Mouse (Mus musculus) MEL (cell line): Measurements from ENCODE around the gene Pros1. TPM values are rescaled to one million over a fixed set of nuclear protein-coding genes. Genes with fewer than 3 reads are reported as not detected.

Experiments
- DNase-seq: peaks from one replicate; pipeline ENCODE4 v3.0.0; 2011; ENCODE audit warnings: low read depth, low spot score
- H3K27ac ChIP-seq: 2 replicates; pipeline ENCODE4 v1.5.1; 2012; ENCODE audit warnings: low read depth, mild to moderate bottlenecking, control low read depth, low read length, moderate library complexity; ENCODE audit not compliant: control insufficient read depth
- H3K27me3 ChIP-seq, 2 experiments: fragments of 150-350 bp in 1 of 2; sonication (generic) in 1 of 2; 2 replicates each; pipeline ENCODE4 v1.6.1; 2012; ENCODE audit warnings: low read length in 2 of 2, mild to moderate bottlenecking in 2 of 2, improper control_type of control experiment in 1 of 2, moderate library complexity in 1 of 2; ENCODE audit not compliant: insufficient read depth in 2 of 2, control insufficient read depth in 1 of 2
- H3K36me3 ChIP-seq, 2 experiments: 2 replicates each; pipeline ENCODE4 v1.6.1; 2012 to 2014; ENCODE audit warnings: low read length in 2 of 2, improper control_type of control experiment in 1 of 2, inconsistent platforms in 1 of 2, mild to moderate bottlenecking in 1 of 2; ENCODE audit not compliant: insufficient read depth in 2 of 2, control insufficient read depth in 1 of 2
- H3K4me1 ChIP-seq, 2 experiments: fragments of 150-350 bp in 1 of 2; sonication (generic) in 1 of 2; 2 replicates each; pipeline ENCODE4 v1.6.1; 2012; ENCODE audit warnings: low read length in 2 of 2, improper control_type of control experiment in 1 of 2, mild to moderate bottlenecking in 1 of 2; ENCODE audit not compliant: insufficient read depth in 2 of 2, control insufficient read depth in 1 of 2
- H3K4me3 ChIP-seq, 2 experiments: fragments of 150-350 bp in 1 of 2; sonication (generic) in 1 of 2; 2 replicates each; pipeline ENCODE4 v1.5.1; 2012; ENCODE audit warnings: low read depth in 2 of 2, low read length in 2 of 2, mild to moderate bottlenecking in 2 of 2, moderate library complexity in 2 of 2, control low read depth in 1 of 2, improper control_type of control experiment in 1 of 2; ENCODE audit not compliant: control insufficient read depth in 1 of 2, insufficient read depth in 1 of 2
- H3K79me2 ChIP-seq: 2 replicates; pipeline ENCODE4 v1.6.1; 2012; ENCODE audit warnings: mild to moderate bottlenecking, low read length, moderate library complexity; ENCODE audit not compliant: control insufficient read depth, poor library complexity, insufficient read depth
- H3K9ac ChIP-seq: 2 replicates; pipeline ENCODE4 v1.6.1; 2012; ENCODE audit warnings: low read depth, mild to moderate bottlenecking, control low read depth, low read length, moderate library complexity; ENCODE audit not compliant: control insufficient read depth, poor library complexity, severe bottlenecking
- H3K9me3 ChIP-seq: fragments of 150-350 bp; sonication (generic); replicated peaks from 2 replicates; pipeline ENCODE4 v1.6.1; 2012; ENCODE audit warnings: mild to moderate bottlenecking, low read length, improper control_type of control experiment, moderate library complexity; ENCODE audit not compliant: insufficient read depth
- BHLHE40 ChIP-seq: IDR thresholded peaks from 2 replicates; pipeline ENCODE4 v1.6.1; 2012; ENCODE audit warnings: low read depth, mild to moderate bottlenecking, inconsistent platforms, low read length, improper control_type of control experiment, borderline replicate concordance
- CHD1 ChIP-seq: IDR thresholded peaks from 2 replicates; pipeline ENCODE4 v1.6.1; 2012; ENCODE audit warnings: low read depth, mild to moderate bottlenecking, inconsistent platforms, low read length, improper control_type of control experiment
- CTCF ChIP-seq, 3 experiments: IDR thresholded peaks in 2 of 3; conservative IDR thresholded peaks in 1 of 3; 2 replicates each; pipeline ENCODE4 v1.5.1; 2011 to 2012; ENCODE audit warnings: low read length in 3 of 3, low read depth in 2 of 3, mild to moderate bottlenecking in 2 of 3, improper control_type of control experiment in 1 of 3, inconsistent platforms in 1 of 3, mixed read lengths in 1 of 3, moderate library complexity in 1 of 3; ENCODE audit not compliant: control insufficient read depth in 1 of 3, insufficient read depth in 1 of 3, poor library complexity in 1 of 3, severe bottlenecking in 1 of 3
- E2F4 ChIP-seq: IDR thresholded peaks from 2 replicates; pipeline ENCODE4 v1.6.1; 2011; ENCODE audit warnings: low read depth, low read length, improper control_type of control experiment, borderline replicate concordance
- ELF1 ChIP-seq: IDR thresholded peaks from 2 replicates; pipeline ENCODE4 v1.6.1; 2014; ENCODE audit warnings: low read depth, mild to moderate bottlenecking, inconsistent platforms, low read length, improper control_type of control experiment, moderate library complexity
- EP300 ChIP-seq, 2 experiments: IDR thresholded peaks; 2 replicates each; pipeline ENCODE4 v1.6.1; 2011; ENCODE audit warnings: improper control_type of control experiment in 2 of 2, low read length in 2 of 2, low read depth in 1 of 2, mild to moderate bottlenecking in 1 of 2
- ETS1 ChIP-seq: IDR thresholded peaks from 2 replicates; pipeline ENCODE4 v1.6.1; 2012; ENCODE audit warnings: low read depth, mild to moderate bottlenecking, inconsistent platforms, low read length, improper control_type of control experiment, moderate library complexity
- MAFK ChIP-seq: IDR thresholded peaks from 2 replicates; pipeline ENCODE4 v1.6.1; 2011; ENCODE audit warnings: low read depth, mild to moderate bottlenecking, low read length, improper control_type of control experiment, borderline replicate concordance
- MAX ChIP-seq: IDR thresholded peaks from 2 replicates; pipeline ENCODE4 v1.6.1; 2011; ENCODE audit warnings: low read length, improper control_type of control experiment
- MYB ChIP-seq: IDR thresholded peaks from 2 replicates; pipeline ENCODE4 v1.6.1; 2011; ENCODE audit warnings: mild to moderate bottlenecking, low read depth, low read length, improper control_type of control experiment
- NELFE ChIP-seq: IDR thresholded peaks from 2 replicates; pipeline ENCODE4 v1.6.1; 2011; ENCODE audit warnings: low read depth, low read length, improper control_type of control experiment
- POLR2AphosphoS5 ChIP-seq: IDR thresholded peaks from 2 replicates; pipeline ENCODE4 v1.6.1; 2012; ENCODE audit warnings: low read depth, borderline replicate concordance, mild to moderate bottlenecking, inconsistent platforms, low read length, moderate library complexity, mixed read lengths
- RCOR1 ChIP-seq: IDR thresholded peaks from 2 replicates; pipeline ENCODE4 v1.6.1; 2012; ENCODE audit warnings: low read depth, mild to moderate bottlenecking, inconsistent platforms, low read length, improper control_type of control experiment
- SMC3 ChIP-seq: IDR thresholded peaks from 2 replicates; pipeline ENCODE4 v1.6.1; 2011; ENCODE audit warnings: low read depth, low read length, improper control_type of control experiment
- TAL1 ChIP-seq: IDR thresholded peaks from 2 replicates; pipeline ENCODE4 v1.6.1; 2012; ENCODE audit warnings: mild to moderate bottlenecking, inconsistent platforms, low read length, moderate library complexity, mixed read lengths
- TBP ChIP-seq: IDR thresholded peaks from 2 replicates; pipeline ENCODE4 v1.8.0; 2011; ENCODE audit warnings: low read depth, low read length, improper control_type of control experiment
- TCF12 ChIP-seq: IDR thresholded peaks from 2 replicates; pipeline ENCODE4 v1.6.1; 2014; ENCODE audit warnings: low read depth, mild to moderate bottlenecking, inconsistent platforms, low read length, improper control_type of control experiment, moderate library complexity
- USF1 ChIP-seq: IDR thresholded peaks from 2 replicates; pipeline ENCODE4 v1.6.1; 2014; ENCODE audit warnings: low read depth, mild to moderate bottlenecking, inconsistent platforms, low read length, improper control_type of control experiment, moderate library complexity
- ZC3H11A ChIP-seq: IDR thresholded peaks from 2 replicates; pipeline ENCODE4 v1.6.1; 2012; ENCODE audit warnings: low read depth, mild to moderate bottlenecking, inconsistent platforms, low read length, improper control_type of control experiment
- polyA plus RNA-seq, 2 experiments: library from polyadenylated mRNA; stranded (reverse) in 1 of 2; unstranded in 1 of 2; fragments of >175 nt in 1 of 2; fragments of >200 nt in 1 of 2; gene quantifications; 2 replicates each; pipeline versions ENCODE4 v1.2.1 to v1.2.4; 2012; ENCODE audit warnings: low replicate concordance in 2 of 2, low read depth in 1 of 2; ENCODE audit not compliant: insufficient read length in 2 of 2, insufficient read depth in 1 of 2, missing spikeins in 1 of 2
- total RNA-seq: library from RNA; depleted of rRNA; stranded (reverse); fragments of 300-350 nt; gene quantifications from 2 replicates; pipeline ENCODE4 v1.2.3, GENCODE M21; 2012

Gene Pros1
- total and polyA plus RNA-seq, 3 experiments, result 1.7 TPM; not detected in 1

GRCm38 (mm10) chr16:62941763-62942162 is 87.7 kb downstream of the Pros1 start:
- no peak overlapping the region for H3K9ac ChIP-seq
- H3K4me1 ChIP-seq, result peaks cover 2 to 6% of the 10 kb centered on the region in 2 experiments; a peak in 3 of 4 replicates
- H3K27ac ChIP-seq, result no peak overlapping the region
- peaks cover 0 to 7% of the 10 kb centered on the region in 2 experiments; a peak in 2 of 4 replicates for H3K36me3 ChIP-seq
- TF ChIP-seq MAFK, result no peak
- no peak for DNase-seq
- H3K79me2 ChIP-seq, result no peaks in the 10 kb centered on the region
- H3K9me3 ChIP-seq, result no peaks in the 10 kb centered on the region
- no peaks in the 10 kb centered on the region for H3K27me3 ChIP-seq
- H3K4me3 ChIP-seq, result no peak overlapping the region

DNA sequence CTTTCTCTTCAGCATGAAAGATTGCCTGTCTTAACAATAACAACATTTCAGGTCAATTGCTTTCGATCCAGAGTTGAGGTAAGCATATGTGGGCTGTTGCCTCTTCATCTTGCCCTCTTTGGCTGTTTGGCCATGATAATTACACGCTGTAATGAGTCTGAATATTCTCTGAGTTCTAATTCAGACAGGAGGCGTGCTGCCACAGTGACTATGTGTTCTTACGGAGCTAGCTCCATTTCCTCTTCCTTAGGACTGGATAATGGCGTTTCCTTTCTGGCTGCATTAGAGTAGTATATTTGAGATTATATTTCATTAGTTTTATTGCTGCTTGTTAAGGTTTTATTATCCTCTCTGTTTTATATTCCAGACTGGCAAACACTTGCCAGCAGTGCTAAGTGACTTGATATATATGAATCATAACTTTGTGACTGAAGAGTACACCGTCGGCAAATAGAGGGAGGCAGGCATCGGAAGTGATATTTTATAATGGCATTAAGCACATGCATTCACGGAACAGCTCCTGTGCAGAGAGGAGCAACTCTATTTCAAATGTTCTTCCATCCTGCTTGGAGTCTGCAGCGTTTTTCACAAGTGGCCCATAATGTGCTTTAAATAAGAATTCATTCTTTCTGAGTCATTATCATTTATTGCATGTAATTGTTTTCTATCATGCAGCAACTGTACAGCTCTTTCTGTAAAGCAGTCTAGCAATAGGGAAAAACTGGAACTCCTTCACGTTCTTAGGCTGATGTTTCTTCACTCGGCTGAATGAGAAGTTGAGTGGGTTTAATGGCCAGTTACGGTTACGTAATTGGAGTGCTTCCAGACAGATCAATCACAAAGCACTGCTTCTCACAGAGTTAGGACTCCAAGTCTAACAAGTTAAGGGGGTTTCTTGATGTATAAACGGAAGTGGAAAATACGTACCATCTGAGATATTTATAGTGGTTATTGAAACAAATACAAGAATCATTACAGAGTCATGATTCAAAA is 88.6 kb downstream of the Pros1 start:
- no peak for DNase-seq
- no peak overlapping the region for H3K9ac ChIP-seq
- no peak overlapping the region for H3K27ac ChIP-seq
- H3K4me3 ChIP-seq, result no peak overlapping the region
- peaks cover 0 to 2% of the 10 kb centered on the region in 2 experiments; a peak in 2 of 4 replicates for H3K36me3 ChIP-seq
- peaks cover 2 to 6% of the 10 kb centered on the region in 2 experiments; a peak in 3 of 4 replicates for H3K4me1 ChIP-seq
- no peaks in the 10 kb centered on the region for H3K9me3 ChIP-seq
- H3K79me2 ChIP-seq, result no peaks in the 10 kb centered on the region
- no peaks in the 10 kb centered on the region for H3K27me3 ChIP-seq
- no peak for TF ChIP-seq ETS1
- no peak for TF ChIP-seq MYB
- no peak for TF ChIP-seq MAX
- no peak for TF ChIP-seq MAFK
- no peak for TF ChIP-seq ZC3H11A
- no peak for TF ChIP-seq POLR2AphosphoS5
- no peak for TF ChIP-seq CTCF (IDR thresholded peaks at IDR 0.05 in 2 of 3, conservative IDR thresholded peaks at IDR 0.05 in 1 of 3; ENCODE audit: control insufficient read depth in 1 of 3, insufficient read depth in 1 of 3, low read depth in 2 of 3, low read length in 3 of 3, poor library complexity in 1 of 3, severe bottlenecking in 1 of 3)
- TF ChIP-seq TCF12, result no peak

GRCm38 (mm10) chr16:62958485-62958884 is 104.4 kb downstream of the Pros1 start:
- Histone ChIP-seq H3K4me3 (no peak overlapping the region), H3K9me3 (no peaks in the 10 kb centered on the region), H3K4me1 (no peaks in the 10 kb centered on the region), H3K36me3 (no peaks in the 10 kb centered on the region), H3K79me2 (no peaks in the 10 kb centered on the region), H3K9ac (no peak overlapping the region), H3K27ac (no peak overlapping the region), H3K27me3 (no peaks in the 10 kb centered on the region; a peak in 1 of 4 replicates)
- TF ChIP-seq TBP, result no peak
- no peak for TF ChIP-seq CTCF (IDR thresholded peaks at IDR 0.05 in 2 of 3, conservative IDR thresholded peaks at IDR 0.05 in 1 of 3; ENCODE audit: control insufficient read depth in 1 of 3, insufficient read depth in 1 of 3, low read depth in 2 of 3, low read length in 3 of 3, poor library complexity in 1 of 3, severe bottlenecking in 1 of 3)
- no peak for TF ChIP-seq MAX
- no peak for TF ChIP-seq E2F4
- TF ChIP-seq SMC3, result no peak
- TF ChIP-seq EP300 (IDR thresholded peaks at IDR 0.05; ENCODE audit: low read depth in 1 of 2, low read length in 2 of 2), result no peak
- no peak for TF ChIP-seq RCOR1
- no peak for TF ChIP-seq TCF12
- TF ChIP-seq ELF1, result no peak
- no peak for TF ChIP-seq TAL1
- TF ChIP-seq USF1, result no peak
- no peak for TF ChIP-seq NELFE
- no peak for TF ChIP-seq MAFK
- no peak for TF ChIP-seq CHD1
- no peak for TF ChIP-seq BHLHE40
- no peak for DNase-seq
